Mouse (Mus musculus) embryonic facial prominence, embryonic 13.5 days (tissue): ENCODE data around the gene Ambn. TPM values are rescaled to one million over a fixed set of nuclear protein-coding genes. Genes with fewer than 3 reads are reported as not detected.

Source experiments
- polyA plus RNA-seq: library from polyadenylated mRNA; unstranded; fragments of >200 nt; fragmentation: Nextera tagmentation; extraction: Ambion mirVana; gene quantifications from 2 replicates; pipeline ENCODE4 v1.2.1, GENCODE M21; 2015

The Ambn gene
- polyA plus RNA-seq, 1 experiment from 2014 or later, result 9.2 TPM

Other genes with a start within 250 kb of the Ambn start
- gene Gm7714, start 187.1 kb upstream of the Ambn start, polyA plus RNA-seq, result not detected in 2 replicates
- gene Prol1, start 138.7 kb upstream of the Ambn start, polyA plus RNA-seq, result not detected in 2 replicates
- not detected in 2 replicates for gene Amtn, start 79.9 kb upstream of the Ambn start, polyA plus RNA-seq
- gene Enam, start 32.0 kb downstream of the Ambn start, polyA plus RNA-seq, result 0.06 TPM in 1 of 2 replicates, not detected in the other
- gene Jchain, start 71.9 kb downstream of the Ambn start, polyA plus RNA-seq, result 0.56 TPM in 1 of 2 replicates, not detected in the other
- 77.5 and 83.7 TPM in 2 replicates for gene Utp3, start 98.5 kb downstream of the Ambn start, polyA plus RNA-seq
- 15.4 and 17.0 TPM in 2 replicates for gene Rufy3, start 109.0 kb downstream of the Ambn start, polyA plus RNA-seq
- 55.3 and 58.9 TPM in 2 replicates for gene Grsf1, start 220.2 kb downstream of the Ambn start, polyA plus RNA-seq